Mouse (Mus musculus): ENCODE results near the gene Scamp2.

The Scamp2 gene

DNA sequence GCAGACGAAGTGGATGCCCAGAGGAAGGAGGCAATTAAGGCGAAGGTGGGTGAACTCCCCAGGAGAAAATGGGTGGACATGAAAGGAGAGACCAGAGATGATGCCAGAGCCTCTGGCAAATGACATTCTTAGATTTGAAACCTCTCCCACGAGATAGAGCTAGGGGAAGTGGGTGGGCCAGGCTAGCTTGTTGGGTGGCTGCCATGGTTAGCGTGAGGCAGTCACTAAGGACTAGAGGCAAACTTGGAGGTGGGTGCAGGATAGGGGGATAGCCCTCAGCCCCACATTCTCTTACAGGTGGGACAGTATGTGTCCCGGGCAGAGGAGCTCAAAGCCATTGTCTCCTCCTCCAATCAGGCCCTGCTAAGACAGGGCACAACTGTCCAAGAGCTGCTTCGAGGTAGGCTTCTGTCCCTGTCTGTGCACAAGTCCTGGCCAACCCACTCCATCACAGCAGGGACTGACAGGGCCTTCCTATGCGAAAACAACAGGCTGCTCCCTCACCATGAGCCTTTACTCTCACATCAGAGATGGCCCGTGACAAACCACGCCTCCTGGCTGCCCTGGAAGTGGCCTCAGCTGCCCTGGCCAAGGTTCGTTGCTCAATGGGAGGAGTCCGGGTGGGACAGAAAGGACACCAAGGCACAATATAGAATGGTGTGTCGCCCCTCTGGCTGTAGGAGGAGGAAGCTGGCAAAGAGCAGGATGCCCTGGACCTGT is 32.9 kb downstream of the Scamp2 start:
- no peak for DNase-seq (ENCODE audit: low read depth, low spot score)

DNA sequence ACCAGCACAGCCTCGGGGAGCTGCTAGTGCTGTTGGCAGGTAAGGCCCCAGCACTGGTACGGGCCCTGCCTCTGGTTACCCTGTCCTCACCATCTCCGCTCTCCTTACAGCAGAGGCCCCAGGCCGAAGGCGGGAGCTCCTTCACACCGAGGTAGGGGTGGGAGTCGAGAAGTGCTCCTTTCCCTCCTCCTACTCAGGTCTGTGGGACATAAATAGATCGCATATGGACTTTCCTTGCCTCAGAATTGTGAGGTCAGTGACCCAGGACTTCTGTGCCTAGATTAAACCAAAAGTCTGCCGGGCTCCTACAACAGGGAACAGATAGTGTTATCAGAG is 33.4 kb downstream of the Scamp2 start:
- DNase-seq (ENCODE audit: low read depth, low spot score), result no peak

DNA sequence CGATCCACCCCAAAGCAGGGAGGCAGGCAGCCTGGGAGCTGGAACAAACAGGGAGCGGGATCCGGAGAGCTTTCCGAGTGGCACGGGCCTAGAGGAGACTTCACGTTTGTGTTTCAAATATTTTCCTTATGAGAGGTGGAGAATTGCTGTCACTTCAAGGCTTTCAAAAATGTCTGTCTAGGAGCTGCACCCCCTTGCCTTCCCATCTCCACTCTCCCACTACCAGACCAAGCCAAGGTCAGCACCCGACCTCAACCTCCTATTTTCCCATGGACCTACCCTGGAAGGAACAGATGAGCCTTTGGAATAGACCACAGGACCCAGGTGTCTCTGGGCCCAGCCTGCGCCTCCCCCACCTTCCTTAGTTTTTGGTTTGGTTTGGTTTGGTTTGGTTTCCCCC is 36.5 kb downstream of the Scamp2 start:
- no peak for DNase-seq (ENCODE audit: low read depth, low spot score)

DNA sequence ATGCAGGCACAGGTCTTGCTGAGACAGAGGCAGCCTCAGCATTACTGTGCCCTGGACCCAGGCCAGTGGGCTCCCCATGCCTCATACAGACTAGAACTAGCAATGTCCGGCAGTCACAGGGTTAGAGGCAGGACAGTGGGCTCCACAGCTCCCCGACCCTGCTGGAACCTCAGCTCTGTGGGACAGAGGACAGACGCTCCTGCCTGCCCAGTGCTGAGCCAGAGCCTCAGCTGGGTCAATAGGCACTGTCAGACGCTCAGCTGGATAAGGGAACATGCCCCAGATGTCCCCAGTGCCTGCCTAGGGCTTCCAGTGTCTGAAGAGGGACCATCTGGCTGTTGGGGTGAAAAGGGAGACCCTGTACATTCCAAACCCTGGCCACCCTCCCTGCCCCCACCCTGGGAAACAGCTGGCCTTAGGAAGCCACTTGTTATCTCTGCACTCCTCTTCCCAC is 37.2 kb downstream of the Scamp2 start:
- no peak for DNase-seq (ENCODE audit: low read depth, low spot score)

DNA sequence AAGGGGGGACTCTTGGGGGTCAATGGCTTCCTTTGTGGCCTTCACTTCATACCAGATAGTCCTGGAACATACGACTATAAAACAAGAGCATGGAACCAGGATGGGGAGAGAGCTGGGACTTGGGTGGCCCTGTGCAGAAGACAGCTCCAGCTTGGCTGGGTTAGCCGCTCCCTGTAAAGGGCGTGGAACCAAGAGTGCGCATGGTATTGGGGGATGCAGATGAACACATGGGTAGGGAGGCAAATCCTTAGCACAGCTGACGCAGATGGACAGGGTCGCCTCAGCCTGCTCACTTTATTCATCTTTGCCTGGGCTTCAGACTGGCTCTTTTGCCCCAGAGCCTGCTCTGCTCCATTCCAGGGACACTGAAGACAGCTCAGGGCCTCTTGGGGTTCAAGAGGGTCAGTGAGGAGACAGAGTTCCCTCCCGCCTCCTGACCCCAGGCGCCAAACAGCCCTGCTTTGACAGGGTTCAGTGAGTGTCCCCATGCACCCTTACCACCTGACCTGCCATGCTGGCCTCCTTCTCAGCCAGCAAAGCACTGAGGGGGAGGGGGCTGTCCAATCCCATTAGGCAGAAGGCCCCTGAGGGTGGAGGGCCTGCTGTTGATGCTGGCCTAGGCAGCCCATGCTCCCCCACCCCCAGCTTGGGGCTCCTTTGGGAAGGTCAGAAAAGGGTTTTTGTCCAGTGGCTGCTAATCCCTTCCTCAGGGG is 38.3 kb downstream of the Scamp2 start:
- no peak for DNase-seq (ENCODE audit: low read depth, low spot score)

DNA sequence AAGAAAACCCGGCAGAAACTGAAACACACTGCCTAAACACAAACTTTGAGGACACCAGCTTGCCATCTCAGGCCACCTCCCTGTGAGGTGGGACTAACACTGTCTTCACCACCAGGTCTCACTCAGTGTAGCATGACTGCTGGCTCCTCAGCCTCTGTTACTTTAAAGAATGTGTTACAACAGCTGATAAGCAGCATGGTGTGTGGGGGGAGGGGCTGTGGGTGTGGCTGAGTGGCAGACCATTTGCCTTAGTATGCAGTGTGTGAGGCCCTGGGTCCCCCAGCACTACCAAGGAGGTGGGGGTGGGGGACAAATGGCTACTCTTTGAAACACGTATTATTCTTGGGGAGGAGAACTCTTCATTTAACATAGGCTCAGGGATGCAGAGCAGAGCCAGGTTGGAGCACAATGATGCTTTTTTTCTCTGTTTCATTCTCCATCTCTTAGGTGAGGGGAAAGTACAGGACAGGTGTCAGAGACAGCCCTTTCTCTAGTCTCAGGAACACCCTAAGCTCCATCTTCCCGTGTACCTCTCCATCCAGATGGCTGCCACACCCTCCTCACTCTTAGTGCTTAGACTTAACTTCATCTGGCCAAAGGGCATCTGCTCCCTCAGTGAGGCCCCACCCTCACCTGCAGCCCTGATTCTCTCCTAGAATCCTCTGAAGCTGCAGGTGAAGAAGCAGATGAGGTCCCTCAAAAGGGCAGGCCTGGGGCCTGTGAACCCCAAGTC is 40.0 kb downstream of the Scamp2 start:
- no peak for DNase-seq (ENCODE audit: low read depth, low spot score)

DNA sequence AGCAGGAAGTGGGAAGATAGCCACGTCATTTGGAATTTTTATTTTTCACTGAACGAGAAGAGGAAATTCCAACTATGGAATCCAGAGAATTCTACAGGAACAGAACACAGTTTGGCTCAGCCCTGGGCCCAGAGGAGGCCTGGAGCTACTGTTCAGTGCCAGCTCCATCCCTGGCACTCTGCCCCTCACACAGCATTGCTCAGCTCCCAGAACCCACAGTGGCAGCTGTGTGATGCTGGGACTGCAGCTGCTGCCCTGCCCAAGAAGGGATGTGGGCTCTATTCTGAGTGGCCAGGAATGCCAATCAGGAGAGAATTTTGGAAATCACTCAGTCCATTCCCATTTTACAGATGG is 40.6 kb downstream of the Scamp2 start:
- DNase-seq (ENCODE audit: low read depth, low spot score), result no peak

DNA sequence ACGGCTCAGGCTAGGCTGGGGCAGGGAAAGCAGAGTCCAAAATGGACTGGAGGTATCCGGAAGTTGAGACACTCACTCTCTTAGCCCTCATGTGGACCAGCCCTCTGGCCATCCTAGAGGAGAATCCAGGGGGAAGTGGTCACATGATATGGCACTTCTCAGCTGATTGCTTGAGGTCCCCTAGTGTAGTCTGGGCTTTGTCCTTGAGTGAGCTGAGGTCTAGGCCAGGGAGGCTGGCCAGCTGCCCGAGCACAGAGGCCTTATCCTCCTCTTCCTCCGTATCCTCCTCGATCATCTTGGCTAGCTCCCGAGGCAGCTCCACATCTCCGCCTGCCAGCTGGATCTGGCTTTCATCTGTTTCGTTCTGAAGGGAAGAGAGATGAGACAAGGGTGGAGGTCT is 41.4 kb downstream of the Scamp2 start:
- DNase-seq (ENCODE audit: low read depth, low spot score), result no peak

DNA sequence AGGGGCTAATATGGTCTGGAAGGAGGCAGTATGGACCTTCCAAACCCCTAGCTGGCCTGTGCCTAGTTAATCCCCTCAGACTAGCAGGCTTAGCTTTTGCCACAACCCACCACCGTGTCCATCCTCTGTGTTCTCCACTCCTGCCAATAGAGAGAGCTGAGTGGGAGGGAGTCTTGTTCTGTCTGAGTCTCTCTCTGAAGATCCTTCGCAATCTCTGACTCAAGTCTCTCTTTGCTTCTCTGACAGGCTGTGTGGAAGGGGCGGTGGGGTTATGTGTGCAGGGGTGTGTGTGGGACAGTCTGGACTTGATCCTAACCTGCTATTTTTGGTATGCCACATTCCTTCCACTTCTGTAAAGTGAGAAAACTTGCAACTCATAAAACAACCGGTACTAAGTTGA is 44.1 kb downstream of the Scamp2 start:
- no peak for DNase-seq (ENCODE audit: low read depth, low spot score)

DNA sequence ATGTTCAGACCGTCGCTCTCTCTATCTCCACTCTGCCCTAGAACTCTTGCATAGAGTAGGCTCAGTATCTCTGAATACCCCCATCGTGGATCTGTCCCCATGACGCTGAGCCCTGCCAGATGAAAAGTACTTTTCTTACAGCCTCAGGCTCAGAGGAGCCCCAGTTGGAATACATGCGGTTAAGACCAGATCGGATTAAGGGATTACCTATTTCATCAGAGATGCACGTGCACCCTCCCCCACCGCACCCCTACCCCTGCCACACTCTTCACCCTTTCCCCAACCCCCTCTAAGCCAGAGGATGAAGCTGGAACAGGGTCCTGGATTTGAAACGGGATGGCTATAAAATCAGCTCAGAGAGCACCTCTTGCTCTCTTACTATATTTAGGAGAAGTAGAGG is 44.8 kb downstream of the Scamp2 start:
- no peak for DNase-seq (ENCODE audit: low read depth, low spot score)

DNA sequence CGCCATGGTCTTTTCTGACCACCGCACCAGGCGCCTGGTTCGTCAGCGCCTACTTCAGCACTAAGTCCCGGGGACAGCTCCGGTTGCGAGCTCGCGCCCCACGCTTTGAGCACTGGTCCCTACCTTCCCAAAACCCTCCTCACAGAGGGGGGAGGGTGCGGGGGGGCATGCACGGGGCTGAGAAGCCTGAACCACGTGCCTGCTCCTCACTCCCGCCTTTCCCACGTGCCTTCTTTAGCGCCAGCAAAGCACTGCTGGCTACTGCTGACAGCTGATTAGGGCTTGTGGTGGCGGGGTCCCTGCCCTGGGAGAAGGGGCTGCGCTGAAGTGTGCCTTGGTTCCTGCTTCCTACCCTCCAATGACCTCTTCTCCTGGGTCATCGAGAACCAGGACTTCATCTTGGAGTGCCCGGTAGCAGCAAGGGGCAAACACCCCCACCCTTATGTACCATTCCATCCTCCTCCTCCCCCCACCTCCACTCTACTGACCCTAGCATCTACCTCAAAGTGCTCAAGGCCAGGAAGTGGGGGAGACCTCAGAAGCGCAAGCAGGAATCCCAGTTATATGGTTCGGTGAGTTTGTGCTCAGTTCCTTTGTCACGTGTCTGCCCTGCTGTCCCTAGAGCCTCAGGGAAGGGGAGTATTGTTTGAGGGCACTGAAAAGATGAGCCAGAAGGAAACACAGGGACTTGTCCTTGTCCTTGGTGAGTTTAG is 45.6 kb downstream of the Scamp2 start, which contains the start of gene Cplx3:
Gene Cplx3, minus strand, starts transcription at position 143 of the 713 bp plus-strand sequence.
- DNase-seq (ENCODE audit: low read depth, low spot score), result no peak

DNA sequence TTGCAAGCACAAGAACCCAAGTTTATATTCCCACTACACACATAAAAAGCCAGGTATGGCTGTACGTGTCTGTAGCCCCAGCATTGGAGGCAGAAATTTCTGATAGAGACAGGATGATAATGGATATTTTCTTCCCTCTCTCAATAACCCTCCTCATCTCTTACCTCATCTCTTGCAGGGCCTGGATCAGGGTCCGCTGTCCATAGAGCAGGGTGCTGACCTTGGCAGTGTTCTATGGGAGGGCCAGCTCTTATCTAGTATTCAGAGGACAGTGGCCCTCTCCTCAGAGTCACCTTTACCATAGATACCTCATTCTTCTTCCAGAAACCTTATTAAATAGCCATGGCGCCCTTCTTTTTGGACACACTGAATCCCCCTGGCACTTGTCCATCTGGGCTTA is 49.1 kb downstream of the Scamp2 start:
- no peak for DNase-seq (ENCODE audit: low read depth, low spot score)

DNA sequence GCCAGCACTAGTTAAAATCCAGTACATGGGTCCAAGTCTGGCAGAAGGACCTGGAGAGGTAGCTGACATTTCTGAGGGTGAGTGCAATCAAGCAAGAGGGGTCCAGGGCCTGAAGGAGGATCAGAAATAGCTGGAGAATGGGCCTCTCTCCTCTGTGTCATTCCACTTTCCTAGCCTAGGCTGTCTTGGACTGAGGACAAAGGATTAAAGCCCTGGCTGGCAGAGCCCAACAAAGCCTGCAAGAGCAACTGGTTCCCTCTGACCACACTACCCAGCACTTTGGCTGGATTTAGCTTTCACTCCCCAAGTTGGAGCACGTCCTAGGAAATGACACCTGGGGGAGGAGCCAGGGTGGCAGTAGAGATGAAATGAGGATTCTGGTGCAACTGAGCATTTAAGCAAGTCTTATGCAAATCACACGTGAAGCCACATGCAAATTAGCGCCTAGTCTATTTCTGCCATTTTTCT is 49.6 kb downstream of the Scamp2 start:
- DNase-seq (ENCODE audit: low read depth, low spot score), result no peak

DNA sequence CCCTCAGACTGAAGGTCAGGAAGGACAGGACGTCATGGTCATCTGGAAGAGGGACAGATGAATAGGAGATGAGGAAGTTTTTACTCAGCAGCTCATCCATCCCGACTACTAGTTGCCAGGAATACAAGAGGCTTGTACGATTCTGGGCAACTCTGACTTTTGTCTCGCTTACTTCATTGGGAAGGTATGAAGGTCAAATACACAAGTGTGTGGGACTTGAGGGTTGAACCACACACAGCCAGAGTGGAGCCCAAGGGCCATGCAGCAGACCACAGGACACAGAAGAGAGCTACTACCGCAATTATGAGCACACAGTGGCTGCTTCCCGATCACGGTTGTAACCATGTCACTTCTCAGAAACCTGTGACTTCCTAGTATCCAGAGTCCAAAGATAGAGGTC is 51.8 kb downstream of the Scamp2 start:
- DNase-seq (ENCODE audit: low read depth, low spot score), result no peak

DNA sequence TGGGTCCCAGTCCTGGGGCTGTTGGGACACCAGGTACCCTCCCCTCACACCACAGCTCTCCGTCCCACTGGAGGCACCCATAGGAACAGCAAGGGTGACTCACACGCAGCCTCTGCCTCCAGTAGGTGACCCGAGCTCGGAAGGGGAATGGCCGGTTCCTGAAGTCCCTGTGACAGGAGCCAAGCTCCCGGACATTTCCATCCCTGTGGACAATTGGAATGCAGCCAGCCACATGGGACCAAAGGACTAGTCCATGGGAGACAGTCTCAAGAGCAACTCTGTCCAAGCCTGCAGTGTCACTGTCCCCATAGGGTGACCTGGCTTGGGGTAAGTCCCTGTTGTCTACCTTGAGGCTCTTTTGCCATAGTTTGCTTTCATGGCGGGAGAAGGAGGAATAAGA is 53.2 kb downstream of the Scamp2 start:
- no peak for DNase-seq (ENCODE audit: low read depth, low spot score)

DNA sequence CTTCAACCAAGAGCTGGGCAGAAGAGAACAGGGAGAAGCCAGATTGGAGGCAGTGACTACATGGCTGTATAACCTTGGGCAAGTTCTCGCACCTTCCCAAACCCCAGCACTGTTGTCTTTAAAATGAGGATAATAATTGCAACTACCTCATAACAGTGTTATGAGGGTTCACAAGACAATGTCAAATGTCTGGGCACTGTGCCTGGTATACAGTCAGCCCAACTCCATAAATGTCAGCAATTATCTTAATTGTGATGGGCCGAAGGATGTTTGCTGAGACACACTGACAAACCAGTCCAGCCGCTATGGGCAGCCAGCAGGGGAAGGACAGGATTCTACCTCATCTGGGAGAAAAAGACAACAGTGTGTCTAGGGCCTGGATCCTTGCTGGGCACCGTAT is 54.0 kb downstream of the Scamp2 start:
- no peak for DNase-seq (ENCODE audit: low read depth, low spot score)

DNA sequence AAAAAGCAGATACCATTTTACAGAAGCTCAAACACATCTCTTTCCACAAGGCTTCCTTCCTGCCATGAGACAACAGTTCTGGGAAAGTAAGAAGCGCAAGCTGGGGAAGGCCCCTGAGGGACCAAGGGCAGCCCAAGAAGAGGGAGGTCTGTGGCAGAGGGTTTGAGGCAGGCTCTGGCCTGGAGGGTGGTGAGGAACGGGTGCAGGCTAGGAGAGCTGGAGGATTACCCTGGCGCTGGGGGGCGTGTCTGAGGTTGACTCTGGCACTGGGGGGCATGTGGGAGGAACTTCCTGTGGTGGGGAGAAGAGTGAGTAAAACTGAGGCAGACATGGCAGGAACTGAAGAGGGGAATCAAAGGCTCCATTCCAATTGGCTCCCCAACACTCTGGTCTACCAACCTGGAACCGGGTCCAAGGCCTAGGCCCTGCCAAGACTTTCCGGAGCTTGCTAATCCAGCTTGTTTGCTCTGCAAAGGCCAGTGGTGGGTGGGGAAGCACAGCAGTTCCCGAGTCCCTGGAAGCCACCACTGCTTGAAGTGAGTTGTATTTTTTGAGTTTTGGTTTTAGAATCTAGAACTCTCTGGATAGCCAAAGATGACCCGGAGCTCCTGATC is 56.9 kb downstream of the Scamp2 start:
- DNase-seq (ENCODE audit: low read depth, low spot score), result no peak

DNA sequence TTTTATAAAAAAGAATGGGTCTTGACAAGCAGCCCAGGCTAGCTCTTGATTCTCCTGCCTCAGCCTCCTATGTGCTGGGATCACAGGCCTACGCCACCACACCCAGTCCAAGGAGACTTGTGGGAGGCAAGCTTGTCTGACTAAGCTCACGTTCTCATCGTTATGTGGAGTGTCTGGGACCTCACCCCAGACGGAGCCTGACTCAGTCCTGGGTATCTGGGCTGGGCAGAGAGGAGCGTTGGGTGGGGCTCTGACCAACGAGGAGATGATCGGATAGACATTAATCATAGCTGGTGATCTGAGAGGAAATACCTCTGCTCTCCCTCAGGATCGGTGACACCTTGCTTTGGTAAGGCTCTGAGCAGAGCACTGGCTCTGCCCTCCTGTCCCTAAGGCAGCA is 58.1 kb downstream of the Scamp2 start:
- DNase-seq (ENCODE audit: low read depth, low spot score), result no peak

DNA sequence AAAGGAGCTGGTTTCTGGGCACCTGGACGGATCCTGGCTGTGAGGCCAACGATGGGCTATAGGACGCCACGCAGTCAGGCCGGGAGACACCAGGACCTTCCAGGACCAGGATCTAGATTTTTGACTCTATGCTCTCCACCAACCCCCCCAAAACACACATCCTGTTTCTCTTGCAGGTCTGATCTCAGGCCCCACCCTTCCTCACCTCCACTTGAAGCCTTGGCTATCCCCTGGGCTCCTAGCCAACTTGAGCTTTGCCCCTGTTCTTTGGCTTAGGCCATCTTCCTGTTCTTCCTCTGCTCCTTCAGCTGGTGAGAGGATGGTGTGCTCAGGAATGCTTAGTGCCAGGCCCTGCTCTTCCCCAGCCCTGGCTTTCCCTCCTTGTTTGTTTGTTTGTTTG is 59.9 kb downstream of the Scamp2 start, which contains the start of gene Lman1l:
Gene Lman1l, minus strand, starts transcription at position 101 of the 400 bp plus-strand sequence.
- no peak for DNase-seq (ENCODE audit: low read depth, low spot score)

DNA sequence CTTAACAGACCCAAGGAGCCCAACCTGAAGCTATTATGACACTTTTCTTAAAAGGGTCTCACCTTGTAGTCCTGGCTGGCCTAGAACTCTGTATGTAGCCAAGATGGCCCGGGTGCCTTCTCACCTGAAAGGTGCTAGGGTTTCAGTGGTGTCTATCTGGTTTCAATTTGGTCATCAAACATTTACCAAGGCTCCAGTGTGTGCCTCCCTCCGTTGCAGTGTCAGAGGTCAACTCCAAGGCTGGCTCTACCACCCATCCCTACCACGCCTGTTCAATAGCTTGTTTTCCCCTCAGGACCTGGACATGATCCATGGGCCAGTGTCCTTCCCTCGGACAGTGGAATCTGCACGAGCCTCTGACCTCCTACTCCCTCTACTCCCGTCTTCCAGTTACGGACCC is 63.6 kb downstream of the Scamp2 start:
- no peak for DNase-seq (ENCODE audit: low read depth, low spot score)

DNA sequence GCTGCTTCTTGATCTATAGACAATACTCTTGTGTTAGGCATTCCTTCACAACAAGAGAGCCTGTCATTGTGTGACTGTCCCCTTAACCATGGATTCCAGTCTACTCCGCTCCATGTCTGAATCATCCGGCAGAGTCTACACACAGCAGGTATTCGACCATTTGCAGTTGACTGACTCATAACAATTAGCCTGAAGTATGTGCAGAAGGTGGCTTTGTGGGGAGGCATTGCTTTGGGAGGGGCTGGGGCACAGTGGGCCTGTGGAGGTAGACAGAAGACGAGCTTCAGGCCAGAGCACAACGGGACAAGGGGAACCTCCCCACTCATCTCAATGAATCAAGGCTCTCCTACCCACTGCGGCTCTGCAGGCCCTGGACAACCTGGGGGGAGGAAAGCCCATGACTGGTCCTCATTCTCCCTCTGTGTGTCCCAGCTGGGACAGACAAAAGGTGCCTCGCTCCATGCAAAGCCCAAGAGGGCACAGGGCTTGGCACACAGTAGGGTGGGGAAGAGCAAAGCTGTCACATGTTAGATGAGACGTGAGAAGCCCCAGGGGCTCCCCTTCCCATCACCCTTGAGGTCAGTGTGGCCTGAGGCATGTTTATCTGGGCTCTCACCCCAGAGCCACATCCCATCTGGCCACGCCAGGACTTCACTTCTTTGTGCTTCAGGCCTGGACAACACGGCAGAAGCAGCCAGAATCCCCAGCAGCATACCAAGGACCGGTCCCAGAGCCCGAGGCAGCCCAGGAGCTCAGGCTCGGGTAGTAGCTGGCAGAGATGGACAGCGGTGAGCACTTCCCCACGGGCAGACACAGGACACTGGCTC is 65.1 kb downstream of the Scamp2 start:
- DNase-seq (ENCODE audit: low read depth, low spot score), result no peak
